Mouse (Mus musculus) intestine, embryonic 15.5 days (tissue): ENCODE data around the gene Phex. TPM values are rescaled to one million over a fixed set of nuclear protein-coding genes. Genes with fewer than 3 reads are reported as not detected.

ENCODE experiments used
- ATAC-seq: fragments of 200-750 bp; cut with Nextera tagmentation; 2 replicates; pipeline ENCODE4 v1.8.0; 2017; ENCODE audit warnings: moderate TSS enrichment, moderate library complexity
- H3K27ac ChIP-seq: fragments of 300-500 bp; sonication (generic); 2 replicates; pipeline ENCODE4 v1.5.1; 2015; ENCODE audit warnings: mild to moderate bottlenecking, inconsistent platforms
- H3K27me3 ChIP-seq: fragments of 300-500 bp; sonication (generic); replicated peaks from 2 replicates; pipeline ENCODE4 v1.6.1; 2015; ENCODE audit warnings: inconsistent platforms
- H3K36me3 ChIP-seq: fragments of 300-500 bp; sonication (generic); 2 replicates; pipeline ENCODE4 v1.6.1; 2015; ENCODE audit warnings: inconsistent platforms
- H3K4me1 ChIP-seq: fragments of 300-500 bp; sonication (generic); replicated peaks from 2 replicates; pipeline ENCODE4 v1.6.1; 2015; ENCODE audit warnings: inconsistent platforms
- H3K4me2 ChIP-seq: fragments of 300-500 bp; sonication (generic); replicated peaks from 2 replicates; pipeline ENCODE4 v1.6.1; 2015; ENCODE audit warnings: mild to moderate bottlenecking, inconsistent platforms
- H3K4me3 ChIP-seq: fragments of 300-500 bp; sonication (generic); replicated peaks from 2 replicates; pipeline ENCODE4 v1.5.1; 2015; ENCODE audit warnings: inconsistent platforms
- H3K9ac ChIP-seq: fragments of 300-500 bp; sonication (generic); 2 replicates; pipeline ENCODE4 v1.6.1; 2015; ENCODE audit warnings: inconsistent platforms
- H3K9me3 ChIP-seq: fragments of 300-500 bp; sonication (generic); 2 replicates; pipeline ENCODE4 v1.6.1; 2016; ENCODE audit warnings: inconsistent platforms
- WGBS: fragments of 180-500 bp; shearing (Covaris S2); methylation state at CpG from one replicate; pipeline ENCODE4 v1.1.7; 2015; 5-methylcytosine and 5-hydroxymethylcytosine counted together
- polyA plus RNA-seq: library from polyadenylated mRNA; unstranded; fragments of >200 nt; fragmentation: Nextera tagmentation; extraction: Ambion mirVana; gene quantifications from 2 replicates; pipeline ENCODE4 v1.2.1, GENCODE M21; 2015

Phex gene
- polyA plus RNA-seq, 1 experiment from 2014 or later: 0.06 TPM

DNA sequence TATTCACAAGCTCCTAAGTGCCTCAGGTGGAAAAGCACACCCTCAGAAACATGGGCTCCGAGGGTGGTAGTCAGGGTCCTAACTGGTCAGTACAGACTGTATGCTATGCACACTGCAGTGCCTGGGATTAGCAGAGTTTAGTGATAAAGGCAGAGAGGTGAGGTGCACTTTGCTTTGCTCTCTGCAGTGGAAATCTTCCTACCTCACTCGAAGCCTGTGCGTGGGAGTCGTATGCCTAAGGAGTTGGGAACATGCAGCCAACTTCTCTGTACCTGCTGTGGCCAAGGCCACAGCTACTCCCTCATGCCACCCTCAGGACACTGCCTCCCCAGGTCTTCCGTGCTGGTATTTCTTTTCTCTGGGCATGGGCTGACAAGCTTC, 109.3 kb downstream of the Phex start:
- 83% methylated on average over 5 of the region's 5 CpGs for WGBS
- H3K9me3 ChIP-seq: no peaks in the 10 kb centered on the region
- H3K4me2 ChIP-seq: no peak overlapping the region
- no peaks in the 10 kb centered on the region for H3K36me3 ChIP-seq
- no peak overlapping the region for H3K9ac ChIP-seq
- H3K4me1 ChIP-seq: no peaks in the 10 kb centered on the region
- H3K4me3 ChIP-seq: no peak overlapping the region
- no peak for ATAC-seq
- H3K27me3 ChIP-seq: no peaks in the 10 kb centered on the region
- H3K27ac ChIP-seq: no peak overlapping the region

DNA sequence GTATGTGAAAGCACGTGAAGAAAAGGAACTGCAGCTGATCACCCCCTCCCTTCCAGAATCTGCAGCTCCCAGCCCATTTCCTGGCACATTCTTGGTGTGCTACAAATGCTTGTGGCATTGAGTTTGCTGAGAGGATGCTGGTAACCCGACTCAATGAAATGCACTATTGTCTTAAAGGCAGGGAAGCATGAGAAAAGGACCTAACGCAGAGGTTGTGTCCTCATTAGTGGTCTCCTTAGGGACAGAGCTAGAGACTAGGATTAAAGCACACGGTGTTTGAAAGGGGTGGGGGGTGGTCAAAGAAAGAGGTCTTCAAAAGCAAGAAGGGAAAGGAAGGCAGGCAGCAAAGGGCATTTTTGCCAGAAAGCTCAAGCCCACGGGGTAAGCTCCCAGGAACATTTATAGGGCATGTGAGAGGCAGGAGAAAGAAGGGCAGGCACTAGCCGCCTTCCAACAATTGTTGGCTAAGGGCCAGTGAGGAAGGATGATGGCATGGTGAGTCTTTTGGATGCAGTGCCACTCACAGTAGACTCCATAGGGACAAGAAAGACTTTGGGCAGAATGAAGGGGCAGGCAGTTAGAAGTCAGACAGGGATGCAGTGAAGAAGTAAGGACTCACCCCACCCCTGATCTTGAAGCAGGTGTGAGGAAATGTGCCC, 109.8 kb downstream of the Phex start:
- H3K4me3 ChIP-seq: no peak overlapping the region
- H3K4me2 ChIP-seq: no peak overlapping the region
- no peak overlapping the region for H3K9ac ChIP-seq
- no peak for ATAC-seq
- H3K4me1 ChIP-seq: no peaks in the 10 kb centered on the region
- H3K27ac ChIP-seq: no peak overlapping the region
- WGBS: 51% methylated on average over 6 of the region's 6 CpGs
- no peaks in the 10 kb centered on the region for H3K27me3 ChIP-seq
- H3K36me3 ChIP-seq: no peaks in the 10 kb centered on the region
- no peaks in the 10 kb centered on the region for H3K9me3 ChIP-seq

DNA sequence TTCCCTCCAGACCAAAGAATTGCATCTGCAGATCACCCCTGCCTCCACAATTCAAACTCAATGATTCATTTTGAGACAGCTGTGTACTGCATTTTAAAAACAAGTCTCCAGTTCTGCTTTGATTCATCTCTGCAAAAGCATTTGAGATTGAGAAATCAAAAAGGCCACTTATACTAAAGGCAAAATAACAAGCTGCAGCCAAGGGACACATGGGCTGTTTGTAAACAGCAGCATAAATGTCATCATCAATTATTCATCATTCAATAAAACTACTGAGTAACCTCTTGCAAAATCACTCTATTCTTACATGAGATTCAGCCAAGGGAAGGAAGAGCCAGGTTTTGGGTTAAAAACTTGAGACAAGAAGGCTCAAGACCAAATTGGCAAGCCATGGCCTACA, 122.7 kb downstream of the Phex start:
- Histone ChIP-seq H3K4me2 (no peak overlapping the region), H3K4me3 (no peak overlapping the region), H3K4me1 (no peaks in the 10 kb centered on the region), H3K27ac (no peak overlapping the region), H3K36me3 (no peaks in the 10 kb centered on the region), H3K9ac (no peak overlapping the region), H3K27me3 (no peaks in the 10 kb centered on the region), H3K9me3 (no peaks in the 10 kb centered on the region)
- ATAC-seq: no peak

DNA sequence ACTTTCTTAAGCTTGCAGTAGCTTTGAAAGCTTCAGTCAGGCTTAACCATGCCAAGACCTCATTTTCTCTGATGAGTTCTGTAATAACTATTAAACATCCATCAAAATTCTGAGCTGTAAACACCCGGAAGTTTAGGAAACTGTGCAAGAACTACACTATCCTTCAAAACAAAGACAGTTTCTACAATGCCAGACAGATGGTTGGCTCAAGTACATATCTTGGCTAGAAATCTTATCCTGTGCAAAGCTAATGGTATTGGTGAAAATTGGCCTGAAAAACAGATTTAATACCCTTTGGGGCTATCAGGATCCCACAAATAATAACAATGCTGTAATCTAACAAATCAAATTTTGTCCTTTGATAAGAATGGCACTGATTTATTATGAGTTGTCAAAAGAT, 138.5 kb downstream of the Phex start:
- no peak overlapping the region for H3K4me2 ChIP-seq
- H3K9ac ChIP-seq: no peak overlapping the region
- H3K9me3 ChIP-seq: no peaks in the 10 kb centered on the region
- no peak for ATAC-seq
- no peak overlapping the region for H3K4me3 ChIP-seq
- H3K27me3 ChIP-seq: no peaks in the 10 kb centered on the region
- no peak overlapping the region for H3K27ac ChIP-seq
- 53% methylated on average over 1 of the region's 1 CpGs for WGBS
- H3K36me3 ChIP-seq: no peaks in the 10 kb centered on the region
- no peaks in the 10 kb centered on the region for H3K4me1 ChIP-seq

DNA sequence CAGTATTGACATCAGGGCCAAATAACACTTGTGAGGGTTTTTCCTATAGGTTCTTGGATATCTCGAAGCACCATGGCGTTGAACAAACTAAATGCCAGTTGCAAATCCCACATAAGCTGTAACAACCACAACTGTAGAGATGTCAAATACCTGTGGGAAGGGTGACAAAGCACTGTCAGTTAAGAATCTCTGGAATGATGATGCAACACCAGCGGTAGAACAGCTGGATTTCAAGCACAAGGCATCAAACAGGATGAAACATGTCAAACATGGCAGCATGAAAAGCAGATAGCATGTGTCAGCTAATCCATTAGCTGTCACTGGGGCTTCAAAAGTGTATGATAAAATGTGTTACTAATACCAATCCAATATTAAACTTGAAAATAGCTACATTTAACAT, 141.8 kb downstream of the Phex start:
- Histone ChIP-seq H3K27me3 (no peaks in the 10 kb centered on the region), H3K4me3 (no peak overlapping the region), H3K9me3 (no peaks in the 10 kb centered on the region), H3K4me1 (no peaks in the 10 kb centered on the region), H3K27ac (no peak overlapping the region), H3K36me3 (no peaks in the 10 kb centered on the region), H3K9ac (no peak overlapping the region), H3K4me2 (no peak overlapping the region)
- no peak for ATAC-seq
- 88% methylated on average over 3 of the region's 3 CpGs for WGBS

DNA sequence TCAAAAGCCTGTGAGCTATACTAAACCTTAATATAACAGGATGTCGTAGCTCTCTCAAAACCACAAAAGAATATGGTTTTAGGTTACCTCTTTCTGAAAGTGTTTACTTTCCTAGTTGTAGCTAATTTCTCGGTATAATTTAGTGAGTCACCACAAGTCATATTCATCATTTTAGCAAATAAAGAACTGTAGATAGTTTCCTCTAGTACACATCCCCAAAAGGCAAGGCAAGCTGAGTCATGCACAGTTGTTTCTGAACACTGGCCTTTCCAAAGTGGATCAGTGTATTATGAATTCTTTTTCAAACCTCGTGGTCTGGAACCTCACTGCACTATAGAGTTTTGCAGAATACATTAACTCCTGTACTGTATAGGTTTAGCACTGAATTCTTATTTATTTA, 143.5 kb downstream of the Phex start:
- H3K4me2 ChIP-seq: no peak overlapping the region
- WGBS: 62% methylated on average over 3 of the region's 3 CpGs
- ATAC-seq: no peak
- no peaks in the 10 kb centered on the region for H3K4me1 ChIP-seq
- H3K36me3 ChIP-seq: no peaks in the 10 kb centered on the region
- H3K4me3 ChIP-seq: no peak overlapping the region
- H3K27ac ChIP-seq: no peak overlapping the region
- H3K9me3 ChIP-seq: no peaks in the 10 kb centered on the region
- H3K27me3 ChIP-seq: no peaks in the 10 kb centered on the region
- no peak overlapping the region for H3K9ac ChIP-seq

DNA sequence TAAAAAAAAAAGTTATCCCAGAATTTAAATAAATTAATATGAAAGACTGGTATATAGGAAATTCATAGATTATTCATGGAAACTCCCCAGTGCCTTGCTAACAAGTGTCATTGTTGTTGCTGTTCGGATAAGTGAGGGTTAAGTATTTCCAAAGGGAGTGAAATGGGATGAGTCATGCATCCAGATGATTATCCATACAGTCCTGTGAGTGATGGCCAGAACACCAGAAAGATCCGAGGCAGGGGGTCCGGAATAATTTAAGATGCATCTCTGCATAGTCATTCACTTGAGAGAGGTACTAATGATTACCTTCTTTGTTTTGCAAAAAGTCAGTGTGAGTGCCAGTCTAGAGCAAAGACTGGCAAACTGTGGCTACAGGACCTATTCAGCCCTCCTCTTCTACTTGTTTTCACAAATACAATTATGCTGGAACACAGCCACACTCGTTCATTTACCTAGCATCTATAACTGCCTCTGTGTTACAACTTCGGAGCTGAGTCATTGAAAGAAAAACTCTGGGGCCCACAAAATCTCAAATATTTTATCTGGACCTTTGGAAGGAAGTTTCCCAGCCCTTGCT, 145.3 kb downstream of the Phex start:
- Histone ChIP-seq H3K4me2 (no peak overlapping the region), H3K27me3 (no peaks in the 10 kb centered on the region), H3K36me3 (no peaks in the 10 kb centered on the region), H3K27ac (no peak overlapping the region), H3K9me3 (no peaks in the 10 kb centered on the region), H3K4me1 (no peaks in the 10 kb centered on the region), H3K9ac (no peak overlapping the region), H3K4me3 (no peak overlapping the region)
- 68% methylated on average over 5 of the region's 5 CpGs for WGBS
- ATAC-seq: no peak

DNA sequence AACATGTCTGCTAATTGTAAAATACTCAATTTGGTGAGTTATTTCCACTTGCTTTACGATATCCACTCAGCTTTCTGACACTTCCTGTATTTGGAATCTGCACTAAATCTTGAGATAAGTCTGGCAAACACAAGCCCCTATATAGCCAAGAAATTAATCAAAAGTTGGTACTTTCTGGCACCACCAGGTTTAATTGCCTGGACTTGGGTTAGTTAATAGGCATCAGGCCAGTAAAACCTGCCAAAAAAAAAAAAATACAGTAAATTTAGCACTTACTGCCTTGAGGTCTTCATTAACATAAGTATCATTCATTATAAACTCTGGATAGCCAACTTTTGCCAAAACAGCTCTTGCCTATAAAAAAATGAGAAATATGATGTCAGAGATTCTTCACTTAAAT, 147.0 kb downstream of the Phex start:
- ATAC-seq: no peak
- H3K4me1 ChIP-seq: no peaks in the 10 kb centered on the region
- 74% methylated on average over 1 of the region's 1 CpGs for WGBS
- H3K27me3 ChIP-seq: no peaks in the 10 kb centered on the region
- H3K4me2 ChIP-seq: no peak overlapping the region
- H3K9me3 ChIP-seq: no peaks in the 10 kb centered on the region
- no peak overlapping the region for H3K9ac ChIP-seq
- H3K27ac ChIP-seq: no peak overlapping the region
- no peak overlapping the region for H3K4me3 ChIP-seq
- H3K36me3 ChIP-seq: no peaks in the 10 kb centered on the region

DNA sequence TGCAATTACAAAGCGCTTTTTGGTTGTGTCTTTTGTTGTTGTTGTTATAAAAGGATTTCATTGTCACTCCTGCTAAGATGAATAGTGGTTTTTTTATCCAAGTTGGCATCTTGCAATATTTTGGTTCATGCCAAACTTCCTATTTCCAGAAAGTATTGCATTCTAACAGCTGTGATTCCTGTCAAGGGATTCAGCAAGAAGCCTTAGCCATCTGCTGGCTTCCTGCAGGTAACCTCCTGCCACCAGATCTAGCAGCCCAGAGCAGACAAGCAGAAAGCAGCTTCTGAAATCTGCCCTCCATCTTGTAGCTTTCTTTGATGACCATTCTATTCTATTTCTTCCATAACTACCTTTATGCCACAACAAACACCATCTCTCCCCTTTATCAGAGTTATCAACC, 212.4 kb downstream of the Phex start:
- Histone ChIP-seq H3K4me2 (no peak overlapping the region), H3K36me3 (no peaks in the 10 kb centered on the region), H3K27me3 (no peaks in the 10 kb centered on the region), H3K27ac (no peak overlapping the region), H3K9ac (no peak overlapping the region), H3K9me3 (no peaks in the 10 kb centered on the region), H3K4me3 (no peak overlapping the region), H3K4me1 (no peaks in the 10 kb centered on the region)
- WGBS: 86% methylated on average over 1 of the region's 1 CpGs
- ATAC-seq: no peak

DNA sequence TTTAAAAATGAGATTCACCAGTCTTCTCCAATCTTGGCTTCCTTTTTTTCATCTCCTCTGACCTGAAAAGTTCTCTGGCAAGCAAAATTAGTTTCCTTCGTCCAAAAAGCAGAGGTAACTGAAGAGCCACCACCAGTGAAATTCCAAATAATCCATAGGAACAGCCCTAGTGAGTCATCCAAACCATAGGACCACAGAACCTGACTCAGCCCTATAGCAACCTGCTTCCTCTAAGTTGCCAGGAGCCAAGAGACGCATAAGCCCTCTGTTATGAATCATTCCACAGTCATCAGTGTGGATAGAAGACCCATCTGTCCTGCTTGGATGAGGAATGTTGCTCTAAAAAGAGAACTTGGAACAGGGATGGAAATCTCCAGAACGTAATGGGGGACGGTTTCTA, 230.9 kb downstream of the Phex start:
- WGBS: 82% methylated on average over 4 of the region's 4 CpGs

DNA sequence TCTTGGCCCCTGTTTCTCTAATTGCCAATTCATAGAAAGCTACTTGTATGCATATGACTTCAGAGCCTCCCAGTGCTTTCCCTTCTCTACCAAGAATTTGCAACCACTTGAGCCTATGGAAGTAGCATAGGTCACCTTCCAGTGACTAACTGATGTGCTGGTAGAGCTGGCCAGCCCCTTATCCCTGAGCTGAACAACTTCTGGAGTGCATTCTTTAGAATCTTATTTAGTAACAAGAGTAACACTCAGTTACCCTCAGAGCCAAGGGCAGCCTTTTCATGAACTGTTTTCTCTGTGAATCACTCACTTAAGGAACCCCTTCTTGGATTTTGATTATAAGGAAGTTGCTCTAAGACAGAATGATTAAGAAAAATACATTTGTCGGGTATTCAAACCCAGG, 234.3 kb downstream of the Phex start:
- no peaks in the 10 kb centered on the region for H3K36me3 ChIP-seq

More for the DNA sequence above, 230.9 kb downstream of the Phex start:
- no peaks in the 10 kb centered on the region for H3K36me3 ChIP-seq
- no peak overlapping the region for H3K4me3 ChIP-seq
- no peaks in the 10 kb centered on the region for H3K9me3 ChIP-seq
- H3K9ac ChIP-seq: no peak overlapping the region
- ATAC-seq: no peak
- H3K4me1 ChIP-seq: no peaks in the 10 kb centered on the region
- no peak overlapping the region for H3K4me2 ChIP-seq
- H3K27me3 ChIP-seq: no peaks in the 10 kb centered on the region
- H3K27ac ChIP-seq: no peak overlapping the region

DNA sequence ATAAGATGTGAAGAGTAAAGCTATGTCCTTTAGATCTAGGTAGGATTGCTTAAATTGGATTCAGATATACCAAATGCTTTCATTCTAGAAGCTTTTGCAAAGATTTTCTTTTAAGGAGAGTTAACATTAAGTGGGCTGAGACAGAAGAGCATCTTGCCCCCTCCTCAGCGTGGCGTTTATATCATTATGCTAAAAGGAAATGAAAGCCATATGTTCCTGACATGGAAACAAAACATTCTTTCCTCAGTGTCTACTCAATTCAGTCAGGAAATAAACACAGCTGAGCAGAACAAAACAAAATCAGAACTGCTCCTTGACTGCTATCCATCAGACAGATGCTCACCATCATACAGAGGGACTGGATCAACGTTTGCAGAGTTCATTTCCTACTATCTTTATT, 251.0 kb downstream of the Phex start:
- Histone ChIP-seq H3K27ac (no peak overlapping the region), H3K27me3 (no peaks in the 10 kb centered on the region), H3K4me1 (no peaks in the 10 kb centered on the region), H3K4me3 (no peak overlapping the region), H3K9me3 (no peaks in the 10 kb centered on the region), H3K9ac (no peak overlapping the region), H3K4me2 (no peak overlapping the region), H3K36me3 (no peaks in the 10 kb centered on the region)
- 46% methylated on average over 3 of the region's 3 CpGs for WGBS
- no peak for ATAC-seq

More for the DNA sequence above, 234.3 kb downstream of the Phex start:
- ATAC-seq: no peak
- H3K9ac ChIP-seq: no peak overlapping the region
- 91% methylated on average over 1 of the region's 1 CpGs for WGBS
- H3K9me3 ChIP-seq: no peaks in the 10 kb centered on the region
- H3K4me3 ChIP-seq: no peak overlapping the region
- no peaks in the 10 kb centered on the region for H3K27me3 ChIP-seq
- H3K4me2 ChIP-seq: no peak overlapping the region
- H3K27ac ChIP-seq: no peak overlapping the region
- no peaks in the 10 kb centered on the region for H3K4me1 ChIP-seq

DNA sequence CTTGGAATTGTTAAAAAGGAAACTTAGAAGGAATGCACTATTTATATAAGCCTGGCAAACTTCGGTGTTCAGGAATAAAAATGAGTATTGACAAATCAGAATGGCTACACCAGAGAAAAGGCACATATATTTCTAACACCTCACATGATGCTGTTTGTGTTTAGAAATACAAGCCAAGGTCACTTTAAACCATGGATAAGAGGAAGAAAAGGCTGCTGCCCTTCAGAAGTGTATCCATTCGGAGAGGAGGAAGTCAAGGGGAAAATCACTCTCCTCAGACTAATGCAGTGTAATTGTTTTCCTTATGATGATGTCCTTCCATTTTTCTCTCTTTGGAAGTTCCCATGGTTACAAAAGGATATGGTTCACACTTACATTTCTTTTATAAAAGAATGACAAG, 251.7 kb downstream of the Phex start:
- ATAC-seq: no peak
- no peaks in the 10 kb centered on the region for H3K4me1 ChIP-seq
- no peak overlapping the region for H3K4me3 ChIP-seq
- H3K9ac ChIP-seq: no peak overlapping the region
- H3K27ac ChIP-seq: no peak overlapping the region
- no peaks in the 10 kb centered on the region for H3K36me3 ChIP-seq
- 41% methylated on average over 2 of the region's 2 CpGs for WGBS
- H3K27me3 ChIP-seq: no peaks in the 10 kb centered on the region
- H3K9me3 ChIP-seq: no peaks in the 10 kb centered on the region
- H3K4me2 ChIP-seq: no peak overlapping the region
